ENCODE assay signal across 9 mouse cellular contexts in genomic region chr12:83301616-83302319, GRCm38 (mm10).
DNase-seq lines count a peak whose midpoint lies in the region; ATAC-seq lines count a peak whose summit lies in the region.
"Had no signal": no experiment of that assay in that cellular context is flagged by ENCODE, and none has a peak within 500 bp of the region (broad histone marks: within the 10 kb centered on the region; RNA-seq: fewer than 3 reads in every experiment).

No protein-coding gene starts in this region.

- H3K4me3 ChIP-seq in heart, embryonic 13.5 days = no peak overlapping the region

- no peak overlapping the region for H3K9ac ChIP-seq in heart, embryonic 13.5 days
- H3K9ac ChIP-seq: liver, embryonic 14.5 days had no signal

- H3K27me3 ChIP-seq in heart, embryonic 13.5 days (replicated peaks) = no peaks in the 10 kb centered on the region

- WGBS in heart, embryonic 13.5 days = 67% methylated on average over 18 of the region's 18 CpGs

- no peaks in the 10 kb centered on the region; the same call in 1 of the 2 replicates for H3K9me3 ChIP-seq in heart, embryonic 13.5 days

- peaks cover 23% of the 10 kb centered on the region for H3K36me3 ChIP-seq in heart, embryonic 13.5 days

- ATAC-seq in heart, embryonic 13.5 days (ENCODE audit: extremely low read depth, insufficient number of reproducible peaks, low FRiP score, low TSS enrichment) = no peak

- peak overlapping the region; percentile 78; the same call in 1 of the 2 replicates for H3K27ac ChIP-seq in heart, embryonic 13.5 days (replicated peaks)
- H3K27ac ChIP-seq: liver, embryonic 14.5 days had no signal

- no peak overlapping the region for H3K4me2 ChIP-seq in heart, embryonic 13.5 days

- peak; percentile 79 for DNase-seq in Muller cell, postnatal 12 days (ENCODE audit: inconsistent ontology term)
- peak; percentile 59 for DNase-seq in cerebellum, adult 8-10 months
- peak; percentile 68 for DNase-seq in kidney, postnatal 14 days
- DNase-seq in urinary bladder, postnatal 36 days (ENCODE audit: low spot score in 2 of 2) = no peak
- no peak for DNase-seq in ovary, postnatal 36 days (ENCODE audit: low spot score)
- DNase-seq in right cerebral cortex, postnatal 14 days = no peak
- no peak for DNase-seq in frontal cortex, postnatal 10 days (ENCODE audit: low spot score in 2 of 2)

- peaks cover 34% of the 10 kb centered on the region for H3K4me1 ChIP-seq in heart, embryonic 13.5 days

Comparison
In these comparisons a context has a peak if more than half of its experiments do, and no peak if none do; other contexts are left out.
1. DNase-seq: peak in Muller cell, postnatal 12 days (single experiment), cerebellum, adult 8-10 months (single experiment) and kidney, postnatal 14 days (single experiment); none in urinary bladder, postnatal 36 days (0 of 2), ovary, postnatal 36 days (single experiment), right cerebral cortex, postnatal 14 days (single experiment) and frontal cortex, postnatal 10 days (0 of 2).